Mouse (Mus musculus): ENCODE measurements around the gene Ralgapb.

GRCm38 (mm10) chr2:158534090-158534489 lies 124.4 kb downstream of the Ralgapb start:
- TF ChIP-seq CTCF (IDR thresholded peaks at IDR 0.05; ENCODE audit: low read depth, low read length), result peak; percentile 89
- TF ChIP-seq POLR2A (IDR thresholded peaks at IDR 0.05; ENCODE audit: insufficient read depth, low read length), result no peak
